Mouse (Mus musculus) cerebellum, adult 9-10 months (tissue): ENCODE measurements around the gene Tbl3.
"Not testable (repeated sequence)": the region's sequence is repeated elsewhere in the genome, so short reads cannot be mapped to it uniquely, and the experiment has no call there.

Experiments
- DNase-seq: peaks from one replicate; pipeline ENCODE4 v3.0.0; 2022

Gene Tbl3

DNA sequence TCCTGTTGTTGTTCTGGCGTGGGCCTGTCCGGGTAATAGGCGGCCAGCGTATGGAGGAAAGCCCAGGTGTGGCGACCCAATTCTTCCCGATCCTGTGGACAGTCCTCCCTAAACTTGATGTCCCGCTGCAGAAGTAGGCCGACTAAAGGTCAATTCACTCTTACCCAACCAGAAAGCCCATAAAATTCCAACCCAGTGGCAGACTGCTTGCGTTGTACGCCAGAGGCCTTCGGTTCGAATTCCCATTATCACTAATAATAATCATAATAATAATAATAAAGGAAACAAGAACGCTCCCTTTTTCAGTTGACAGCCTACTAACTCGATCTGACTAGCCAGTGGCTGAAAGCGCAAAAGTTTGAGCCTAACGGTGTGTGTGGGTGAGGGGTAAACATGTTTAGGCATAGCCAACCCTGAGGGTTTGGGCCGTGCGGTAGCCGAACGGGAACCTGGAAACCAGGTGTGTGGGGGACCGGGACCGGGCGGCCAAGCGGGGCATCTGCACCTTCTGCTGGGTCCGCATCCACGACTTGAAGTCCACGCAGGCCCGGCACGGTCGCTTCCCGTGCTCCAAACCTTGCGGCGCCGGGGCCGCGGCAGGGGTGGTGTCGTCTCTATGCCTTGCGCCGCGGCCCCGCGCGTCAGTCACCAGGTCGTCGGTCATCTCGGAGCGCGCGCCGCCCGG lies 12.0 kb downstream of the Tbl3 start:
- no peak for DNase-seq

DNA sequence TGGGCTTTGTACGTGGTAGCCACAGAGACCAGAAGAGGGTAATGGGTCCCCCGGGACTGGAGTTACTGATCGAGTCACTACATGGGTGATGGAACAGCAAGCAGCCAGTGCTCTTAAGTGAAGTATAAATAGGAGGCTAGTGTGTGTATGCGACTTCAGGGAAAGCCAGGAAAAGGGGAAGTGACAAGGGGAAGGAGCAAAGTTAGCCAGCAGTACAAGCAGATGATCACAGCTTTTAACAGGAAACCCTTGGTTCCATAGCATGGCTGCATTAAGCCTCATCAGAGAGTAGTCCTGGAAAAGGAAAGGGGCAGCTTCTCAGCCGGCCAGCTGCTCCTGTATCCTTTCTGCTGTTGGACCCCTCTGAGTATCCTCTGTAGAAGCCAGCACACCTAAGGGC lies 15.1 kb downstream of the Tbl3 start:
- no peak for DNase-seq

DNA sequence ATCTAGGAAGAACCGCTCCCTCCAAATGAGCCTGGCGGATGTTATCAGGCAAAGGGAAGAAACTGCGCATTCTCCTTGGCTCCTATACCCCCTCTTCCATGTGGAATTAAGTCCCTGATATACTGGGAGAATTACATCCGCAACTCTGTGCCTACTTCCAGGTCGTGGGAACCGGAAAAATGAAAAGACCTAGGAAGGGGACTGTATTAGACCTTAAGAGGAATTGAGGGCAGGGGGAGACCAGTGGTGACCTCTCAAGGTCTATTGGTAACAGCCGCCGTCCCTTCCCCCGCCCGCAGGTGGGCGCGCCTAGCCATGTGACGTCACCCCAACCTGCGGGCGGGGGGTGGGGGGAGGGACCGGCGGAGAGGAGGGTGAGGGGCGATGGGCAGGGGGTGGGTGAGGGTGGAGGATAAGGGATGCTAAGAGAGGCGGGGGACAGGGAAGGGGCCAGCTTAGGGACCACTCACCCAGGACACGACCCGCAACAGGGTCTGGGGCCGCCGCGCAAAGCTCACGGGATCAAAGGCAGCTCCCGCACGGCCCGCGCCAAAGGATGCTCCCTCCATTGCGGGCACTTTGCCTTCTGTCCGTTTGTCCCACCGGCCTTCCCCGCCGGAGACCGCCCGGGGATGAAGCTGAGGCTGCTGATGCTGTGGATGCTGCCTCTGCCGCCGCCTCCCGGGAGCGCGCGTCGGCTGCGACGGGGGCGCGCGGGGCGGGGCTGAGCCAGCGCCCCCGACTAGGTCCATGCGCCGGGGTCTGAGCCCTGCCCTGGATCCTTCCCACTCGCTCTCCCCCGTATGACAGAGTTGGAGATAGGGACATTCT lies 18.0 kb downstream of the Tbl3 start, which contains the start of gene Syngr3:
Gene Syngr3, minus strand, starts transcription at position 705 of the 831 bp plus-strand sequence.
- peak; percentile 66 for DNase-seq

DNA sequence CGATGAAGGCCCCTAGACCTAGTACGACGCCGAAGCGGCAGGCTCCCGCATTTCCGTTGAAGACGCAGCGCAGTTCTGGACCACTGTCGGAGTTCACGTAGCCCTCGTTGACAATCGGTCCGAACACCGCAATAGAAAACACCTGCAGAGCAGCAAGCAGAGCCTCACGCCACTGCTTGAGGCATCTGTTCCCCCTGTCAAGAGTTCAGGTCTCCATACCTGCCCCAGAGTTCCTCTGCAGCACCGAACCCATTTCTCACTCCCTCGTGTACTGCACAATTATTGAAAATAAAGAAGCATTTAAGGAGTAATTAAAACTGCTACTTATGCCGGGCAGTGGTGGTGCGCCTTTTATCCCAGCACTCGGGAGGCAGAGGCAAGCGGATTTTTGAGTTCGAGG lies 19.9 kb downstream of the Tbl3 start:
- no peak for DNase-seq

DNA sequence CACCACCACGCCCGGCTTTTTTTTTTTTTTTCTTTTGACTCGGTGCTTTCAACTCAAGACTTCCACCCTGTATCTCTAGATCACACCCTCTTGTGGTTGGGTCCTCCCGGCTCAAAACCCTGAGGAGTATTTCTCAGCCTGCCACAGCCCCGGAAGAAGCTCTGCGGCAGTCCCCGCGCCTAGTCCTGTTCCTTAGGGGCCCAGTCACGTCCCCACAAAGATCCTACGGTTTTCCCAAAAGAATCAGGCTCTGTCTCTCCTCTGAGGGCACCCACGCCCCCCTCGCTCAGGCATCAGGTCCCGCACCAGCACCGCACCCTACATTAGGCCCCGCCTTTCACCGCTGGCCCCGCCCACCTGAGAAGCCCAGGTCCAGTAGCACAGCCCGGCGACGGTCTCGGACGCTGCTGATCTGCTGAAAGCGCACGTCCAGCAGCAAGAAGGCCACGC lies 20.3 kb downstream of the Tbl3 start:
- DNase-seq = no peak

DNA sequence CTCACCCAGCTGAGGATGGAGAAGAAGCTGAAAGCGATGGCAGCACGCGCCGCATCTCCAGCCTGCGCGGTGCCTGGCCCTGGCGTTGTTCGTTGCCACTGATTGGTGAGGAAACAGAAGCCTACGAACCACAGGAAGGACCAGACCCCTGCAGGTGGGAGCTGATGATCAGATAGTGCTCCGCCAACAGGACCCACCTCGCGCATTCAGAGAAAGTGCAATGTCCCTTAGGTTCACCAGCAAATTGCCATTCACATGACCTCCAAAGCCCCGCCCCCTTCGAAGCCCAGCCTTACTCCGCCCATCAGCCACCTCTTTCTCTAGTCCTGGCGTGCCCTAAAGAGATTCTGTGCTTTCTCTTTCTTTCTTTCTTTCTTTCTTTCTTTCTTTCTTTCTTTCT lies 20.9 kb downstream of the Tbl3 start:
- DNase-seq = no peak

DNA sequence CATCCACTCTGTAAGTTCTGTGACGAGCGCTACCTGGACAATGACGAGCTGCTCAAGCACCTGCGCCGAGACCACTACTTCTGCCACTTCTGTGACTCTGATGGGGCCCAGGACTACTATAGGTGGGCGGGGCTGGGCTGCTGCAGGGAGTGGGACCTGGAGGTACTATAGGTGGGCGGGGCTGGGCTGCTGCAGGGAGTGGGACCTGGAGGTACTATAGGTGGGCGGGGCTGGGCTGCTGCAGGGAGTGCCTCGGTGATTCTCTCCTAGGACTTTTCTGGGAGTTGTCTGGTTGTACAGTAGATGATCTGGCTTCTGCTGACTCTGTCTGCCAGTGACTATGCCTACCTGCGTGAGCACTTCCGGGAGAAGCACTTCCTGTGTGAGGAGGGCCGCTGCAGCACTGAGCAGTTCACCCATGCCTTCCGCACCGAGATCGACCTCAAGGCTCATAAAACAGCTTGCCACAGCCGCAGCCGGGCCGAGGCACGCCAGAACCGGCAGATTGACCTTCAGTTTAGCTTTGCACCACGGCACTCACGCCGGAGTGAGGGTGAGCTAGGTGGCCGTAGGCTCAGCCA lies 29.9 kb downstream of the Tbl3 start:
- no peak for DNase-seq

DNA sequence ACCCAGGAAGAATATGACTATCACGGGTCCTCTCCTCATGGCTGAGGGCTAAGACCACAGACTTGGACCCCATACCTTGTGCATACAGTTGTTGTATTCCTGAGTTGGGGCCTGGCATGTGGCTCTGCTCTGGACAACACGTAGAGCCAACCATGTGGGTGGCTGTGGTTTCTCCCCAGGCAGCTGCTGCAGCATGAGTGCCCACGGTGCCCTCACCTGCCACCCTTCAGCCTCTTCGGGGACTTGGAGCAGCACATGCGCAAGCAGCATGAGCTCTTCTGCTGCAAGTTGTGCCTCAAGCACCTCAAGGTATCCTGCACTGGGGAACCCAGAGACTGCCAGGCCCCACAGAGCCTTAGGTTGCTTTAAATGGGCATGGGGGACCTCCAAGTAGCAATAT lies 30.6 kb downstream of the Tbl3 start:
- DNase-seq = no peak

DNA sequence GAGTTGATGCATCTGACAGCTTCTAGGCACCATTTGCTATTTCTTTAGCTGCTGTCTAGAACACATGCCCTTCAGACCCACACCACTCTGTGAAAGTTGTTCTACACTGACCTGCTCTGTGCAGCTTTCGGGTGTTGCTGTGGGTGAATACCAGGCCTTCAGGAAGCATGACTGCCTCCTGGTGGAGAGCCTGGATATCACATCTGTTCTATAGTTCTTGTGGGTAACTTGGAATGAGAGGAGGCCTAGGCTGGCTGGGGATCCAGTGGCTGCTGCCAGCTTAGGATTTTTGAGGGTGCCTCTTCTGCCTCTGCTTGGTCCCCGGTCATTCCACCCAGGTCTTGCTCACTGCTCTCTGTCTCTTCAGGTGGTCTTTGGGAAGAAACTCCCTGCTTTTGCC lies 31.3 kb downstream of the Tbl3 start:
- peak; percentile 82 for DNase-seq

DNA sequence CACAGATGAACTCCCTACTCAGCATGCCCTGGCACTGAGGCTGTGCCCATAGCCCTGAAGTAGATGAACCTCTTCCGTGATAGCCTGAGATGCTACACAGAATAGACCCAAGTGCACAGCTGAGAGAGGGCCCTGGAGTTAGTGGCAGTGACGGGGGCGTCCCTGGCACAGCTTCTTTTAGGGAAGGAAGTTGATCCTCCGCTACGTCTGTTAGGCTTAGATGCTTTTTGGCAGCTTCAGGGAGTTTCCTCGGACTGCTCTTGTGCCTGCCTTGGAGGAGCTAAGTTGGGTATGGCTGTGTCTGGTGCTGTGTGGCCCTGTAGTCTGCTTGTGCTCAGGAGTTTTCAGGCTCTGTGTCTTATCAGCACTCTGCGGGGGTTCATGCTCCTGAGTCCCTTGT lies 33.2 kb downstream of the Tbl3 start:
- no peak for DNase-seq

DNA sequence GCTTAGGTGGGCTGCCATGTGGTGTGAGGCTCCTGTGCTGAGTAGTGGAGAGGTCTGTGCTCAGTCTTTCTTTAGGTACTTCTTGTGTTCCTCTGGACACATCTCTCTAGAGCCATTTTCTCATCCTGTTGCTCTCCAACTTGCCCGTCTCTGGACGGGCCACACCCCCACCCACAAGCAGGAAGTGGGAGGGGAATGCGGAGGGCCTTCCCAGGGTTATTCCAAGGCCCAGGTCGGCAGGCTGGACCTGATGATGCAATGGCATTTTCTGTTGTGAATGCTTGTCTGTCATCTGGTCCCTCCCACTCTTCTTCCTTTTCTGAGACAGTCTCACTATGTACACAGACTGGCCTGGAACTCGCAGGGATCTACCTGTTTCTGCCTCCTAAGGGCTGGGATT lies 35.3 kb downstream of the Tbl3 start:
- no peak for DNase-seq

DNA sequence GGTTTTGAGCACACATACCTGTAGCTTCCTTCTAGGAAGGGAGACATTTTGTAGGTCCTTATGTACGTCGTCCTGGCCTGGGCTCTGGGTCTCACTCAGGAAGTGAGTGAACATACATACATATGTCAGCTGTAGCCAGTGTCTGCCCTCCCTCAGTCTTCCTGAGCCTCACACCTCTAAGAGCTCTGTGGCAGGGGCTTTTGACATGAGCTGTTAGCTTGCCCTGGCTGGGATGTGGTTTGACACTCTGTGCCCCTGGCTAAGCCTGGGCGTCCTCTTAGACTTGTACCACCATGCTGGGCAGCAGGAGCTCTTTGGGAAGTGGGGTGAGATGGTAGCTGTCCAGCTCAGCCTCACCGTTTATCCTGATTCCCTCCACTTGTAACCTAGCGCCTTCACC lies 36.1 kb downstream of the Tbl3 start:
- no peak for DNase-seq

DNA sequence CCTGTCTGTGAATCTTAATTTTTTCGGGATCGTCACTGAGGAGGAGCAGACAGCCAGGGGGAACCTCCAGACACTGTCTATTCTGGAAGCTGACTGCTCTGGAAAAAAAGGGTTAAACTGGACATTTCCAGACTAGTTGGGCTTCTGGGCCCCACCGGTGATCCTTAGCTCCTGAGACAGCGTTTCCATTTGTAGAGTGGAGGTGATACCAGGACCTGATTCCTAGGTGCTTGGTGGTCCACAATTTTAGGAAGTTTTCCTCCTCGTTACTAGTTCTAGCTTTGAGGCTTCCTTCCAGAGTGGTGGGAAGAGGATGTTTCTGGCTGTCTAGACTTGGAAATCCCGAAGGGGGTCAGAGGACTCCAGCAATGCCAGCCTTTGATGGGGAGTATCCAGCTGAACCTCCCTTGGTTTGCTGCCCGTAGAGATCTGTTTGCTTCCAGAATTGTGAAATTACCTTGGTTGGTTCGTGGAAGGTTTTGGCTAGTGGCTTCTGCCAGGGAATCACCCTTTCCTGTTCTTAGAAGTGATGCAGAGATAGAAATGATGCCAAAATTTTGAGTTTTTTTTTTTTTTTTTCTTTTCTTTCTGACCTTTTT lies 37.1 kb downstream of the Tbl3 start:
- DNase-seq = no peak

DNA sequence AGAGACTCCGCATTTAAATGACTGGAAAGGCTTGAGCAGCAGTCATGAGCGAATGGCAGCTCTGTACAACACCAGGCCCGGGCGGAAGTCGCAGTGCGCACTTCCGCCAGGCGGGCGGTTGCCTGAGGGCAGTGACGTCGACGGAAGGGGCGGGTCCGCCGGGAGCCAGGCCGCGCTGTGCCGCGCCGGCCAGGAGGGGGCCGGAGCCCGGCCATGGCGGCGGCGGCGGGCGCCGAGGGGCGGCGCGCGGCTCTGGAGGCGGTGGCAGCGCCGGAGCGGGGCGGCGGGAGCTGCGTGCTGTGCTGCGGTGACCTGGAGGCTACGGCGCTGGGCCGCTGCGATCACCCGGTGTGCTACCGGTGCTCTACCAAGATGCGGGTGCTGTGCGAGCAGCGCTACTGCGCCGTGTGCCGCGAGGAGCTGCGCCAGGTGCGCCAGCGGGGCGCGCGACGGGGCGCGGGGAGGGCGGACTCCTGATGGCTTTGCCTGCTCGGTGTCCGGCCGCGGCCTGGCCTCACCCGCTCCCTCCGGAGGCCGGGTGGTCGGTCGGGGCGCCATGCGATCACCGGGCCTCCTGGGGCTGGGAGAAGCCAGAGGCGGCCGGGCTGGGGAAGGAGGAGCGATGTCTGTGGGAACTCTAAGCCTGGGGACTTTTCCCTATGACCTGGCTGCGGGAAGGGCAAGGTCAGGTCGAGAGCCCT lies 37.8 kb downstream of the Tbl3 start, which contains the start of gene Zfp598:
Gene Zfp598, plus strand, starts transcription at position 143 of the 701 bp plus-strand sequence.
- DNase-seq = peak; percentile 91

DNA sequence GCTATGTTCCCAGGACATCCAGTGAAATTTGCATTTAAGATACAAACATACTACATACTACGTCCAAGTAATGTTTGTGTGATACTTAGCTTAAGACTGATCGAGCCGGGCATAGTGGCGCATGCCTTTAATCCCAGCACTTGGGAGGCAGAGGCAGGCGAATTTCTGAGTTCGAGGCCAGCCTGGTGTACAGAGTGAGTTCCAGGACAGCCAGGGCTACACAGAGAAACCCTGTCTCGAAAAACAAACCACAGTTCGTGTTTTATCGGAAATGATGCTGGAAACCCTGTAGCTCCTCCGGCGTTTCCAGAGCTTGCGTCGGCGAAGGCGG lies 38.3 kb downstream of the Tbl3 start:
- DNase-seq = not testable (repeated sequence)

DNA sequence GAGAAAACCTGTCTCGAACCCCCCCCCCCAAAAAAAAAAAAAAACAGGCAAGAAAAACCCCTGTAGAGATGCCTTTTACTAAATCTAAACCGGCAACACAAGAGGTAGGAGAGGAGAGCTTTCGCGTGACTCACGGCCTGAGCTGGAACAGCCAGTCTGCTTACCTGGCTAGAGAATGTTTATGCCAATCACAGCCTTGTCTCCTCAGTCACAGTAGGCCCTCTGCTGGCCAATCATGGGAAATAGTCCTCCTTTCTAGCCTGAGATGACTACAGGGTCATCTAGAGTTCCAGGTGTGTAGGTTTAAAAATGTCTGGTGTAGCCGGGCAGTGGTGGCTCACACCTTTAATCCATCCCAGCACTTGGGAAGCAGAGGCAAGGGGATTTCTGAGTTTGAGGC lies 40.0 kb downstream of the Tbl3 start:
- peak; percentile 88 for DNase-seq

DNA sequence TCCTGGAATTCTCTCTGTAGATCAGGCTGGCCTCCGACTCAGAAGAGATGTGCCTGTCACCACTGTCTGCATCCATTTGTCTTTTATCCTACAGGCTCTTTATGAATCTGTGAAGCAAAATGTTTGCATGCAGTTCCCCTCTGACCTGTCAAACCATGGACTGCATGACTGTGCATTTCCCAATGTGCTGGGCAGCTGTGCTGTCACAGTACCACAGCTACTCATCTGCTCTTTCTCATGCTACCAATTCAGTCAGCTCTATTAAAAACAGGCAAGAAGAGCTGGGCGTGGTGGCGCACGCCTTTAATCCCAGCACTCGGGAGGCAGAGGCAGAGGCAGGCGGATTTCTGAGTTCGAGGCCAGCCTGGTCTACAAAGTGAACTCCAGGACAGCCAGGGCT lies 40.4 kb downstream of the Tbl3 start:
- not testable (repeated sequence) for DNase-seq

DNA sequence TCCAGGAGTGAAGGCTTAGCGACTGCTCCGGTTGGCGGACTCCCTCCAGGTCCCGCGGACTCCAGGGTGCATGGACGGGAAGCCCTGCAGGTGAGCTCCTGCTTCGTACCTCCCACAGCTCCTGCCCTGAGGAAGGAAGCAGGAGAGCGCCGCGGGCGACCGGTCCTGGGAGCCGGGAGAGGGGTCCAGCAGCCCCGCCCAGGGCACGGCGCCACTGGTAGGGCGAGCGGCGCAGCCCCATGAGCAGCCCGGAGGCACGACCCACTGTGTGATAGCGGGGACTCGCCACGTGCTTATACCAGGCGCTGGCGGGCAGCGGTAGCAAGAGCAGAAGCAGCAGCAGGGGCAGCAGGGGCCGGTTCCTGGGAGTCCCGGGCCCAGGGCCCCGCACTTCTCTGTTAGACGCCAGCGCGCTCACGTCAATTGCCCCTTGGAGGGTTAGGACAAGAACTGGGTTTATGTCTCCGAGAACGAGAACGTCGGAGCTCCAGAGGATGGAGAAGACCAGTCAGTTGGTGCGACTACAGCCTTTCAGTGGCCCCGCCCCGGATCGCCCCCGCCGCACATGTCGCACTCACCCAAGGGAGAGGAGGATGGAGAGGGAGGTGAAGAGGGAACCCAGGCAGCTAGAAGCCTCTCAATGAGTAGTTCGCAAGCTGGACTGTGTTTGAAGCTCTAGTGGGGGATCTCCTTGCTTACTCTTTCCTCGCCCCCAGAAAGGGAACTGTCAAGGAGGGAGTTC lies 49.3 kb downstream of the Tbl3 start, which contains the start of gene Npw:
Gene Npw, minus strand, starts transcription at position 441 of the 742 bp plus-strand sequence.
- no peak for DNase-seq

DNA sequence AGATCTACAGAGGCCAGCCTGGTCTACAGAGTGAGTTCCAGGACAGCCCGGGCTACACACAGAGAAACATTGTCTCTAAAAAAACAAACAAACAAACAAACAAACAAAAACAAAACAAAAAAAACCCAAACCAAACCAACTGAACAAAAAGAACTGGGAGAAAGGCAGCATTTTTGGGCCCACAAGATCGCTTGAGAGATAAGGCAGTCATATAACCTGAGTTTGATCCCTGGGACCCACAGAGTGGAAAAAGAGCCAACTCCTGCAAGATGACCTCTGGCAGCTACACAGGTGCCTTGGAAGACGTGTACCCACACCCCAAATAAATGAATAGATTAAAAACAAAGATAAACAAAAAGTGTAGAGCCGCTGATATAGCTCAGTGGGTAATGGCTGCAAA lies 52.5 kb downstream of the Tbl3 start:
- DNase-seq = no peak

DNA sequence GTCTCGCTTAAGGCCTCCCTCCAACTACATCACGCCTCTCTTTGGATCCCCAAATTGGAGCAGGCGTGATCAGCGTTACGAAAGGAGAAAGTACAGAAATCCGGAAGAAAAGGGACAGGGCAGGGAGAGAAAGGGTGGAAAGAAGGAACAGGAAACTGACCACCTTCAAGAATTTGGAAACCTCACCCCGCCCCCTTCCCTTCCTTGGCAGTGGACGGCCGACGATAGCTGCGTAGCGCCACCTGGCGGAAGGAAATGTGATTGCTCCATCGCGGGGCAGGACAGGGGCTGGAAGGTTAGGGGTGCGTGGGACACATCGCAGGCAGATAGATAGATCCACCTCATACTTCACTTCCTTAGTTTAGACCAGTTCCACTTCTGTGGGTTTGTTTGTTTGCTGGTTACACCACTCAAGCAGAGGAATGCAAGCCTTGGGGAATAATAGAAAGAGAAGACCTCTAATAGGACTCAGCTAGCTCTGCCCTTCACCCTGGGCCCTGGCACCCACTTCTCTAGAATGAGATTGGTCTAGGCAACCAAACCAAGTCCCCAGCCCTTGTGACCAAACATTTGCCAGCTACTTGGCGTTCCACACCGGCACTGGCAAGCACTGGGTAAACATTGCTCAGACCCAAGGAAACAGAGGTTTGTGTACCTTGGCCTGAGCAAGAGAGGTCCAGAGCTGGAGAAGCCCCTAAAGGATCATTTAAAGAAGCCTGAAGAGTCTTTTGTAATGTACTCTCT lies 53.3 kb downstream of the Tbl3 start:
- DNase-seq = peak; percentile 77

DNA sequence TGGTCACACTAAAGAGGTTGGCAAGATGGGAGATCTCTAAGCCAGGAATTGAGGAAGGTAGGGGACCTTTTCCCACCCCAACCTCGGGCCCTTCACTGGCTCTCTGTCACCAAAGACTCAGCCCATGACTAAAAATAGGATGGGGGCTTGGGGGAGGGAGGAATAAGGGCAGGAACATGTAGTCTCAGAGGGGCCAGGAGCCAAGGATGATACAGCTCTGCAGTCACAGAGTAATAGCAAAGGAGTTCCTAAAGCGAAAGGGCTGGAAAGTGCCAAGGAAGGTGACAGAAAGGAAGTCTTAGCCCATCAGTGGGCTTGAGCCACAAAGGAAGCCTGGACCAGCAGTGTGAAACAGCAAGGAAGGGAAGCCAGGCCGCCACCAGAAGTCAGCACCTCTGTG lies 55.6 kb downstream of the Tbl3 start:
- DNase-seq = no peak
